Mouse (Mus musculus) cerebellum, postnatal 14 days (tissue): Measurements from ENCODE around the gene Ntm.

ENCODE experiments used
- DNase-seq, 2 experiments: peaks; one replicate each; pipeline ENCODE4 v3.0.0; 2021; ENCODE audit warnings: mixed read lengths in 2 of 2

Gene Ntm

GRCm38 (mm10) chr9:29962978-29963377 lies at the start of gene Ntm:
Gene Ntm, minus strand, starts transcription at chr9:29963141.
- DNase-seq = peak; percentile 86

GRCm38 (mm10) chr9:30005701-30006100 lies 42.8 kb upstream of the Ntm start:
- DNase-seq = peak; percentile 22 to 44

GRCm38 (mm10) chr9:30003612-30004011 lies 40.7 kb upstream of the Ntm start:
- peak; percentile 87 to 89 for DNase-seq

- DNase-seq = peak; percentile 50 to 51
These were observed 18.4 kb upstream of the Ntm start for GRCm38 (mm10) chr9:29981177-29981915.

GRCm38 (mm10) chr9:29961954-29962867 lies 730 bp downstream of the Ntm start:
- DNase-seq = peak; percentile 62 to 72

- DNase-seq = peak in 1 of 2 experiments; percentile 20
These were observed 1.4 kb downstream of the Ntm start for GRCm38 (mm10) chr9:29961512-29961911.

- DNase-seq = peak in 1 of 2 experiments; percentile 33
These were observed 2.2 kb downstream of the Ntm start for GRCm38 (mm10) chr9:29960741-29961140.

- DNase-seq = no peak
These were observed 2.7 kb downstream of the Ntm start for GRCm38 (mm10) chr9:29960236-29960635.

GRCm38 (mm10) chr9:29956936-29957335 lies 6.0 kb downstream of the Ntm start:
- no peak for DNase-seq

GRCm38 (mm10) chr9:29954031-29954430 lies 8.9 kb downstream of the Ntm start:
- peak; percentile 40 to 58 for DNase-seq

- DNase-seq = no peak
These were observed 13.9 kb downstream of the Ntm start for GRCm38 (mm10) chr9:29949041-29949440.

GRCm38 (mm10) chr9:29943209-29944070 lies 19.5 kb downstream of the Ntm start:
- no peak for DNase-seq

- peak; percentile 53 for DNase-seq
These were observed 20.6 kb downstream of the Ntm start for GRCm38 (mm10) chr9:29942183-29942952.

GRCm38 (mm10) chr9:29939517-29940034 lies 23.4 kb downstream of the Ntm start:
- no peak for DNase-seq

- DNase-seq = no peak
These were observed 34.1 kb downstream of the Ntm start for GRCm38 (mm10) chr9:29928796-29929195.

- no peak for DNase-seq
These were observed 37.6 kb downstream of the Ntm start for GRCm38 (mm10) chr9:29925382-29925781.

- no peak for DNase-seq
These were observed 64.4 kb downstream of the Ntm start for GRCm38 (mm10) chr9:29898406-29899054.

GRCm38 (mm10) chr9:29897448-29897847 lies 65.5 kb downstream of the Ntm start:
- DNase-seq = no peak

GRCm38 (mm10) chr9:29892792-29893191 lies 70.1 kb downstream of the Ntm start:
- DNase-seq = no peak

GRCm38 (mm10) chr9:29888712-29889111 lies 74.2 kb downstream of the Ntm start:
- DNase-seq = no peak

GRCm38 (mm10) chr9:29887924-29888323 lies 75.0 kb downstream of the Ntm start:
- DNase-seq = no peak
